Mouse (Mus musculus) yolk sac, embryonic 10.5 days (tissue): ENCODE results near the gene Map7d2.
A peak's percentile ranks its signal among the peaks of the same experiment; 100 is the strongest.

Source experiments
- DNase-seq: peaks from one replicate; pipeline ENCODE4 v3.0.0-alpha.2; 2017; ENCODE audit warnings: low spot score

Map7d2 gene

GRCm38 (mm10) chrX:159509847-159510715, 95.7 kb downstream of the Map7d2 start:
- no peak for DNase-seq

- DNase-seq = no peak
Observed at GRCm38 (mm10) chrX:159510716-159511051, 96.3 kb downstream of the Map7d2 start.

- no peak for DNase-seq
Observed at GRCm38 (mm10) chrX:159515599-159515998, 101.2 kb downstream of the Map7d2 start.

- no peak for DNase-seq
Observed at GRCm38 (mm10) chrX:159521780-159522179, 107.4 kb downstream of the Map7d2 start.

GRCm38 (mm10) chrX:159522651-159523050, 108.3 kb downstream of the Map7d2 start:
- no peak for DNase-seq

- DNase-seq = no peak
Observed at GRCm38 (mm10) chrX:159526388-159526787, 112.0 kb downstream of the Map7d2 start, which contains the start of gene Bclaf3. TSS of gene Bclaf3 (plus strand) at chrX:159526688.

- peak; percentile 96 for DNase-seq
Observed at GRCm38 (mm10) chrX:159532427-159532810, 118.0 kb downstream of the Map7d2 start.

GRCm38 (mm10) chrX:159532811-159533462, 118.6 kb downstream of the Map7d2 start:
- no peak for DNase-seq

- no peak for DNase-seq
Observed at GRCm38 (mm10) chrX:159541936-159542335, 127.6 kb downstream of the Map7d2 start.

GRCm38 (mm10) chrX:159547093-159547492, 132.7 kb downstream of the Map7d2 start:
- DNase-seq = no peak
